Mouse (Mus musculus) mouse embryonic stem cell (cell line): ENCODE results near the gene Enox1.

Source experiments
- in situ Hi-C, 2 experiments: fragments of 300-500 bp; cut with MboI; formaldehyde crosslinking; loops; 1 replicate in 1 of 2; 3 replicates in 1 of 2; pipeline ENCODE4 v1.14.3; 2019 to 2020; ENCODE audit warnings: low sequenced_read_pairs in 2 of 2, low pct_unique_long_range_greater_than_20kb in 1 of 2, mixed read lengths in 1 of 2; ENCODE audit not compliant: unreplicated experiment in 1 of 2

The Enox1 gene

GRCm38 (mm10) chr14:77327693-77328092, 171.1 kb downstream of the Enox1 start:
- in situ Hi-C loops: no loop called here

GRCm38 (mm10) chr14:77329791-77330190, 173.2 kb downstream of the Enox1 start:
- in situ Hi-C loops: no loop called here

- in situ Hi-C loops: no loop called here
Observed at GRCm38 (mm10) chr14:77343662-77344340, 187.2 kb downstream of the Enox1 start.

GRCm38 (mm10) chr14:77346296-77346695, 189.7 kb downstream of the Enox1 start:
- in situ Hi-C loops: no loop called here

GRCm38 (mm10) chr14:77351803-77352352, 195.3 kb downstream of the Enox1 start:
- in situ Hi-C loops: no loop called here

GRCm38 (mm10) chr14:77362662-77363061, 206.1 kb downstream of the Enox1 start:
- in situ Hi-C loops: no loop called here

- in situ Hi-C loops: no loop called here
Observed at GRCm38 (mm10) chr14:77368411-77368810, 211.8 kb downstream of the Enox1 start.

GRCm38 (mm10) chr14:77369070-77369469, 212.5 kb downstream of the Enox1 start:
- in situ Hi-C loops: no loop called here

- in situ Hi-C loops: no loop called here
Observed at GRCm38 (mm10) chr14:77370521-77370920, 214.0 kb downstream of the Enox1 start.

- in situ Hi-C loops: no loop called here
Observed at GRCm38 (mm10) chr14:77371977-77372376, 215.4 kb downstream of the Enox1 start.

GRCm38 (mm10) chr14:77373119-77373518, 216.6 kb downstream of the Enox1 start:
- in situ Hi-C loops: no loop called here

- in situ Hi-C loops: no loop called here
Observed at GRCm38 (mm10) chr14:77375054-77375453, 218.5 kb downstream of the Enox1 start.

- in situ Hi-C loops: no loop called here
Observed at GRCm38 (mm10) chr14:77375618-77376017, 219.1 kb downstream of the Enox1 start.

GRCm38 (mm10) chr14:77376731-77377130, 220.2 kb downstream of the Enox1 start:
- in situ Hi-C loops: no loop called here

GRCm38 (mm10) chr14:77377439-77377838, 220.9 kb downstream of the Enox1 start:
- in situ Hi-C loops: no loop called here

- in situ Hi-C loops: no loop called here
Observed at GRCm38 (mm10) chr14:77377873-77378272, 221.3 kb downstream of the Enox1 start.

- in situ Hi-C loops: no loop called here
Observed at GRCm38 (mm10) chr14:77381532-77381931, 225.0 kb downstream of the Enox1 start.

- in situ Hi-C loops: no loop called here
Observed at GRCm38 (mm10) chr14:77385621-77386020, 229.1 kb downstream of the Enox1 start.

GRCm38 (mm10) chr14:77387877-77388276, 231.3 kb downstream of the Enox1 start:
- in situ Hi-C loops: no loop called here

GRCm38 (mm10) chr14:77389276-77389675, 232.7 kb downstream of the Enox1 start:
- in situ Hi-C loops: no loop called here
